Mouse (Mus musculus): ENCODE measurements at regions not wholly inside any gene's neighbourhood (a gene's known extent, or its start where the extent isn't known, plus 50 kb on each side); places are given as distances from the start of the nearest gene placed in this dataset.

DNA sequence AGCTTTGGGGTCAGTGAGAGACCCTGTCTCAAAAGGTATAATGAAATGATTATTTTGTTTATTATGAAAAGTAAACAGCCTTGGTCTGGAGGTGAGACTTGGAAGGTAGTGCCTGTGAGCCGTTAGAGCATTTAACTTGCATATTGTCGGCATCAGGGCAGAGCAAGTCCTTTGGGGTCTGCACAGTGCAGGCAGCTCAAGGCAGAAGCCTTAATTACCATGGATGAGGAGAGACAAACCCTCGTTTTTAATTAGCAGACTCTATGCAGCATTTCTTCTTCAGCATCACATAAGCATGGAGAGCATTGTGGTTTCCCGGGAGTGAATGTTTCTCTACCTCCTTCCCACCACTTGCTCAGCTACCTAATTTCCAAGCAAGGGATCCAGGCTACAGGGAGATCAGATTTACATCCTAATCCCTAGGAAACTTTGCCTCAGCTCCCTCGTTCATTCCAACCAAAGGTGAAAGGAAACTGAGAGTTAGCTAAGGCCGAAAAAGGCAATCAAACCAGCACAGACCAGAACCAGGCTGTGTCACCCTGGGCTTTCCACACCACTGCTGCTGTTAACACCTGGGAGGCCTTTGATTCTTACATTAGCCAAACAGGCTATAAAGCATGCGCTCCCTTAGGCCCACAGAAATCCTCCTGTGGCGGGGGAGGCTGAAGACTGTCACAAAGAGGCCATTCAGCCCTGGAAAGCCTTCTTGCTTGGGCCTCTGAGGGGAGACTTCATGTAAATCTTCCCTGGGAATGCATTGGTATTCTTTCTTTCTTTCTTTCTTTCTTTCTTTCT is 120.9 kb upstream of the Trib2 start:
- DNase-seq, result peak; percentile 10

DNA sequence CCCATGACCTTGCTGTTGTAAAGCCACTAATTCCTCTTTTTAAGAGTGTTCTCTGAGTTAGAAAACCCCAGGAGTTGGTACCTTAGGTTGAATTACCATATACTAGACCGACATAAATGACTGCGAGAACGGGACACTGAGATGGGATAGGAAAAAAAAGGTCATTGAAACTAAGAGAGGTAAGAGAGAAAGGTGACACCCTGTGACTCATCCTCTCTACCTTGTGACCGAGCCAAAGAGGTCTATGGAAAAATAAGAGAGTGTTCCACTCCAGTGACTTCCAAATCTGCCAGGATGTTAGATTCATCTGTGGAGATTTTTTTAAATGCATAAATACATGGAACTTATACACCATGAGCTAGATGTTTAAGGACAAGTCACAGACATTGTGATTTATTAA is 115.3 kb upstream of the Trib2 start:
- DNase-seq, result no peak

DNA sequence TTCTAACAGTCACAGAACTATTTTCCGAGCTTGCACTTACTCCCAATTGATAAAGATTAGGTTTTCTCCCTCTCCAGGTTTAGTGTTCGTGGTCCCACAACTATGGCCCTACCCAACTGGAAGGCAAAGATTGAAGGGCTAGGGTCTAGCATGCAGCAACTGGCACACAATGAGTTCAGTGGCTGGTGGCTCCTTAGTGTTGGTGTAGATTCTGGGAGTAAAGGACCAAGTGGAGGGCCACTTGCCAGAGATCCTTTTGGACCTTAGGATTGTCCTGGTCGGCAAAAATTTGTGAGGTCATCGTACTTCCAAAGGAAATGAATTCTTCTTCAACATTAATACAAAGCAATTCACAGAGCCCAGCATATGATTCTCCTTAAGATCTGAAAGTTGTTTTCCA is 114.8 kb upstream of the Trib2 start:
- DNase-seq, result no peak

DNA sequence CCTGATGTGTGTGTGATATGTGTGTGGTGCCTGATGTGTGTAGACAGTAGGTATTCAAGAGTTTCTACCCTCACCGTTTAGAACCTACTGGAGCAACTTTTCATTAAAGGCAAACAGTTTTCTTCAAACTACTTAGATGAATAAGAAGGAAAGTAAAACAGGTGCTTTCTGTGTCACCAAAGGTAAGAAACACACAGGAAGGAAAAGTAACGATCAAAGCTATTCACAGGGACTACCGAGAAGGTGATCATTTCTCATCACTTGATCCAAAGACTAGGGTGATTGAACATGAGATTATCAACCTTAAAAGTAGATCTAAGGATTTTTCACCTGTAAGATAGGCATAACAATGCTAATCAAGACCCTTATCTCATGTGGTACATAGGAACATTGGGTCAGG is 113.4 kb upstream of the Trib2 start:
- no peak for DNase-seq

DNA sequence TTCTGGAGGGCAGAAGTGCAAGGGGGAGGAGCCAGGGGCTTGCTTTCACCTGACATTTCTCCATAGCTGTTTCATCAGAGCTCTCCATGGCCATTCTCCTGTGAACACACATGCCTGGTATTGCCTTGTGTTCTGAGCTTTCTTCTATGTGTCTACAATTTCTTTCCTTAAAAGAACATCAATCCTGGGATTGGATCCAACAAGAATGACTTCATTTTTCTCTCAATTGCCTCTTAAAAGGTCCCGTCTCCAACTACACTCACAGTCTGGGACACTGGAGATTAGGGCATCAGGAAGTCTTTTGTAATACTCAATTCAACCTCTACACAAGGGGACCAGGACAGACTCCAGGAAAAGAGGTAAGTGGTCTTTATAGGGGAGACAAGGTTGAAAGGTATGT is 112.8 kb upstream of the Trib2 start:
- DNase-seq, result no peak

DNA sequence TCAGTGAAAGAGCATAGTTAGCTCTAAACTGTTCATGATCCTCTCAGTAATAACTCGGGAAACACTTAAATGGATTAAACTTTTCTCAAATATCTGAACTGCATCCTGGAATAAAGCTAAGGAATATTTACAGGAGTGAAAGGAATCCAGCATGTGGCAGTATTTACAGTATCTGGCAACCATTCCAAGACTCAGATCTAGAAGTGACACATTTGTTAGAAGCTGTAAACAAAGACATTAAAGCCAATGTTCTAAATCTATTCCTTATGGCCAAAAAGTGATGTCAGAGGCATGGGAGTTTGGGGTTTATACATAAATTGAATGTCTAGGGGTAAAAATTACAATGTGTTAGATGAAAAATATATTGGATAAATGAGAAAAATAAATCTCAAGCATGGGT is 101.6 kb upstream of the Trib2 start:
- DNase-seq, result no peak

DNA sequence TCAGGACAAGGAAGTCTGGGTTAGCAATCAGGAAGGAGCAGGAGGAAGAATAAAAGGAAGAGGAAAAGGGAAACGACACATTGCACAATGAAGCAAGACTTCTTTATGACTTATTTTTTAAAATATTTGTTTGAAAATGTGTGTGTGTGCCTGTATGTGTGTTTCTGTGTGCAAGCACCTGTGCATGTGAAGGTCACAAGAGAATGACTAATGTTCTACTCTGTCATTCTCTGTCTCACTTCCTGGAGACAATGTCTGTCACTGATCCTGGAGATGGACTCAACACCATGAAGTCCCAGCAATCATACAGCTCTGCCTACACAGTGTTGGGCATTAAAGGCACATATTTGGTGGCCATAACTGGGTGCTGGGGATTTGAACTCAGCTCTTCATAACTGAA is 96.2 kb upstream of the Trib2 start:
- DNase-seq, result no peak

DNA sequence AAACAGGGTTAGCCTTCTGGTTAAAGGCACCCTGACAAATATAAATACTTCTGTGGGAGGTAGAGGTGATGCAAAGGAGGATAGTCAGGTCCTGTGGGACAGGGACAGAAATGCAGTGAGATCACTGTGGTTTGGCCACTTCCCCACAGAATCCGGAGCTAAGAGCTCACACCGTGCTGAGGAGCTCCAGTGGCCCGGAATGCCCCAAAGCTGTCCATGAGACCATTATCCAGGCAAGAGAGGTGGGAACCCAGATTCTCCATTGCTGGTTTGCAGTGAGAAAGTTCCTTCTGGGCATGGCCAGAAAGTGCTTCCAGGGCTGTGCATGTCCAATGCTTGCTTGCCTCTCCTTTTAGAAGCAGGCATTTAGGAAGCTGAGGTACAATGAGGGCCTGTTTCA is 95.8 kb upstream of the Trib2 start:
- DNase-seq, result no peak

DNA sequence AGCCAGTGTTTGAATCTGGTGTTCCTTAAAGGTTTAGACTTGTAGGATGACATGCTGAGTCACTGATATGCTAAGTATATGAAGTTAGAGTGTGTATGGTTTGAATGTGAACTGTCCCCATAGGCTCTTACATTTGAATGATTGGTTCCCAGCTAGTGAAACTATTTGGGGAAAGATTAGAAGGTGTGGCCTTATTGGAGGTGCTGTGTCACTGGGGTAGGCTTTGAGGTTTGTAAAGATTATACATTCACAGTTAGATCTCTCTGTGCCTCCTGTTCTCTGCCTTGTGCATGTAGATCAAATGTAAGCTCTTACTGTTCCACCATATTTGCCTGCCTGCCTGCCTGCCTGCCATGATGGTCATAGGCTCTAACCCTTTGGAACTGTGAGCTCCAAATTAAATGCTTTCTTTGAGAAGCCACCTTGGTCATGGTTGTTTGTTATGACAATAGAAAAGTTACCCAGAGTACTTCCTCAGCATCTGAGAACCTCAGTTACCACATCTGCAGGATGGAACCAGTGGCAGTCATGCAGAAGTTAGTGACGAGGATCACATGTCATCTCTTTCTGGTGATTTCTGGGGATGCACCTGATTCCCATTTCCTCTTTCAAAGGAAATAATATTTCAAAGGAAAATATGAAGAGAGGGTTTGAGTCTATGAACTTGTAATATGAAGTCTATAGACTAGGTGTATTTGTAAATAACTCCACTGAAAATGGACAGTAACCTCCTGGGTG is 94.7 kb upstream of the Trib2 start:
- DNase-seq, result no peak

DNA sequence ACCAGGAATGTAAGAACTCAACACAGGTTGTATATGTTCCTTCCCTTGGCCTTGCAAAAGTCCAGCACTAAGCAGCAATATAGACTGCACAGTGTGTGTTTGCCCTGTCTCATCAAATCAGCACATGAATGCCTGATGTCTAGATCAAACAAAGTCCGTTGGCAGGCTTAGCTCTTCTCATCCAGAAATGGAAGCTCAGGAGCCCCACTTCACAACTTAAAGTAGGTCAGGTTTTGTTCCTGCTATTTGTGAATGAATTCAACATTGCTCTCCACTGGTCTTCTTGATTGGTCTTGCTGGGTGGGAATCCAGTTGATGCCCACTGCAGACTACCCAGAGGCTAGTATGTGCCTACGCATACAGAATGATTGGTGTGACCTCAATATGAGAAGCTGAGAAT is 80.8 kb upstream of the Trib2 start:
- no peak for DNase-seq

DNA sequence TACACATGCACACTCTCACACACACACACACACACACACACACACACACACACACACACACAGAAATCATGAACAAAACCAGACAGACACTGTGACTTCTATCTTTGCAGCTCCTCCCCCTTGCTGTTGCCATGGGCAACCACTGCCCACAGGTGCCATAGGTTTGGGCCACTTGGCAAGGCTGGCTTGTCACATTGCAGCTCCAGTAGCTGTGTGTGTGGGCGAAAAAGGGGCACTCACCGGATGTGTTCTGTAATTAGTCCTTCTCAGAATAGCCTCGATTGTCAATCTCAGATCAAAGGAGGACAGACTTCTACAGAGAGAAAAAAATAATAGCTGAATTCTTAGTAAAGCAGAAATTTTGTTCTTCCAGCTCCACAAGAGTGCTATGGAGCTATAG is 79.8 kb upstream of the Trib2 start:
- no peak for DNase-seq

DNA sequence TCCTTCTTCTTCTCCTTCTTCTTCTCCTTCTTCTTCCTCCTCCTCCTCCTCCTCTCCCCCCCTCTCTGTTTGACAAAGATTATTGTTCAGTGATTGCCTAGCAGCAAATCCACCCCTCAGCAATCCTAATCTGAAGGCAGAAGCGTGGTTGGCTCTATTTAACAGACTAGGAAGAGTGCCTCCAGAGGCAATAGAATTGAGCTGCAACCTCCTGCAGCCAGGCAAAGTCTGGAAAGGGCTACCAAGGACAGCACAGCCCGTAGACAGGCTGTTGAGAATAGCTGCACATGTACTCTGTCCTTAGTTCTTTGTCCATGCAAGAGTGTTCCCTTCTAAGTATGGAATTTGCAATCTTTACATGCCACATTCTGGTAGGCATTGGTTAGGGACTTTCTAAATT is 78.5 kb upstream of the Trib2 start:
- peak; percentile 14 for DNase-seq

DNA sequence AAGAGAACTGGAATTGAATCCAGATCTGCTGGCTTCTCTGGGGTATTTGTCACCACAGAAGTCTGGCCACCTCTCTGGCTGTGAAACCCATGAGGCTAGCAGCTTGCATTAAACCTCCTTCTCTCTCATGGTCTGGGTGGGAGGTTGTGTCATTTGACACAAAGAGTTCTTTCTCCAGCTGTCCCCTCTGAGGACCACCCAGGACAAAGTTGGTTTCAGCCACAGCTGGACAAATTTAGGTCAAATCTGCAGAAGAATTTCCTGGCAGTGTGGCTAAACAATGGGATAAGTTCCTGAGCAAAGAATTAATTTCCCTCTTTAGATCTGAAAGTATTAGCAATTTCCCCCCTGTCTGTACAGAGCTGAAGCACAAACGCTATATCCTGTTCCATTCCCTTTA is 73.9 kb upstream of the Trib2 start:
- DNase-seq, result no peak

DNA sequence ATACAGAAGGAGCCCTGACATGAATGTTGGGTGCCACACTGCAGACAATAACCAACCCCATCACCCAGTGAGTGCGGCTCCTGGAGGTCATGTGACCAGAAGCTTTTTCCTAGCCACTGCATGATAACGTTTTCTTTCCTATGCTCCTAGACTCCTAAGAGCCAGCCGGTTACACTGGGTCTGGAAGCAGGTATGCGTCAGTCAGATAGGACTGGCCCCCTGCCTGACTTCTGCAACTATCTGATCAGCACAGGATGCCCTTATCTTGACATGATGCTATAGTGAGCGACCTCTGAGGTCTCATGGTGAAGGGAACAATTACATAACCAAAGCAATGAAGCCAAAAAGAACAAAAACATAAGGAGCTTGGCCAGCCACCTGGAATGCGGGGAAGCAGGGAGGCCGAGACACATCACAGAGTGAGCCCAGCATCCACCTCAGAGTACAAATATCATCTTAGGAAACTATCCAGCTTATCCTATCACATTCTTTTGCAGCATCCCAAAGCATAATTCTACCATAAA is 63.2 kb upstream of the Trib2 start:
- no peak for DNase-seq
